Mouse (Mus musculus): ENCODE data around the gene Fam198a.

Gene Fam198a

DNA sequence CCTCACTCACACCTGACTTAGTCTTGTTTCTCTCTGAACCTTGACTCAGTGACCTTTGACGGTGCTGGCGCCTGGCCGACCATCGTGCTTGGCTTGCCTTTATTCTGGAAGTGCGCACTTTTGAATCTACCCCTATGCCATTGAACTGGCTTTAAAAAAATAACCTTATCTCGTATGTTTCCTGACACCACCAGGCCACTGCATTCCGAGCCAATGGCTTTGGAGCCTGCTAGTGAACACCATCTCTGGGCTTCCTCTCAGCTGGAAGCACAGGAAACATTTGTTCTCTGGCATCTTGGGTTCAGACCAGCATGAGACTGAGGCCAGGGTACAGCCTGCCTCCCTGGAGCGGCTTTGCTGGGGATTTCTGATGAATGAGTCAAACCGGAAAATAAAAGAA is 72.0 kb downstream of the Fam198a start:
- DNase-seq = peak; percentile 83 to 87

- DNase-seq = peak in 1 of 2 experiments; percentile 37
Measured at GRCm38 (mm10) chr9:122023873-122024272, 73.1 kb downstream of the Fam198a start.

GRCm38 (mm10) chr9:122024419-122024818 is 73.6 kb downstream of the Fam198a start:
- DNase-seq = no peak

- DNase-seq = no peak
Measured at GRCm38 (mm10) chr9:122025855-122026590, 75.2 kb downstream of the Fam198a start.

DNA sequence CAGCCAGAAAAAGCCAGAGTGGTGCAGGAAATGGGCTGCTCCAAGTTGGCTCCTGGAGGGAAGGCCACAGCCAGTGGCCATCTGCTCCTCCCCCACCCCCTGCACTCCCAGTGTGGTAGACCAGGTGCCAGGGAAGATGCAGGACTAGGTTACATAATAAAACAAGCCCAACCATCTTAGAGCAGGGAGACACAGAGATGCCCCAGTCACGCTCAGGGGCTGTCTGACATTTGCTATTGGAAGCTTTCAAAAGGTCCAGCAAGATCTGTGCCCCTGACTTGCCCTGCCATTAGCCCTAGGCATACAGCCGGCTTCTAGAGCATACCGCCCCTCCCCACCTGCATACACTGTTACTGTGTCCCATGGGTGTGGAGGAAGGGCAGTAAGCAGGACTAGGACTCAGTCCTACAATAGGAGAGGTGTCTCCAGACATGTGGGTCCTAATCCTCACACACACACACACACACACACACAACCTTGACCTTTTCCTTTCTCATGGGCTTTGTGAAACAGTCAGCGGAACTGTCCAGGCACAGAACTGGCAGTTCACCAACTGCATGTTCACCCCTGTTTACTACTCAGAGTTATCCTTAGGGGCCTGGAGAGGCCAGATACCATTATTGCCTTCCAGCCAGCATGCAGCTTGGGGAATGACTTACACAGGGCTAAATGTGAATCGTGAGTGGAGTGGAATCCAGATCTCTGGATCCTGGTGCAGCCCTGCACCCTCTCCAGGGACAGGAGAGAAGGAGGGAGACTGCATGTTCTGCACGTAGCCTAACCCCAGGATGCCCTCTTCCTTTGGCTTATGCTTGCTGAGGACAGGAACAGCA is 76.5 kb downstream of the Fam198a start:
- DNase-seq = peak; percentile 66 to 81

- peak; percentile 72 to 85 for DNase-seq
Measured at GRCm38 (mm10) chr9:122027914-122028745, 77.3 kb downstream of the Fam198a start.

DNA sequence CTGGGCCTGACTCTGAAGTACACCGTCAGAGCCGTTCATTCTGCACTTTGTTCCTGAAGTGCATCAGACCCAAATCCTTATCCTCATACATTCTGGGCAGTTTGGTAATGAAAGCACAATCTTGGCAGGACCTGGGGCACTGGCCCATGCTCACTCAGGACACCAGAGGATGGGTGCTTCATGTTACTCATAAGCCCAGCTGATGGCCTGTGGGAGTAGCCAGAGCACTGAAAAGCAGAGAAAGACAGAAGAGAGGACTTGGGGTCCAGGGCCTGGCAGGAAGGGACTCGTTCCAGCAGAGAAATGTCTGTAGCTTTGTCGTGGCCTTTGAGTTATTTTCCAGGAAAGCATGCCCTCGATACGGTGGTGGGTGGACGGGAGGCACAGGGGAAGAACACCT is 79.0 kb downstream of the Fam198a start:
- DNase-seq = no peak
